7 mouse cellular contexts compared by ENCODE assay signal in genomic region chr10:127596321-127596941, GRCm38 (mm10). TPM values are rescaled to one million over a fixed set of nuclear protein-coding genes. Genes with fewer than 3 reads are reported as not detected.
DNase-seq lines count a peak whose midpoint lies in the region; ATAC-seq and TF ChIP-seq lines count a peak whose summit lies in the region.

No protein-coding gene starts in this region.

- no peak for ATAC-seq in embryonic facial prominence, embryonic 15.5 days (ENCODE audit: insufficient number of reproducible peaks, low FRiP score, low TSS enrichment, low read depth)

- intact Hi-C loops in left cerebral cortex, postnatal 25 days (cut with DNase I) = no loop called here

- no peaks in the 10 kb centered on the region for H3K27me3 ChIP-seq in embryonic facial prominence, embryonic 15.5 days
- H3K27me3 ChIP-seq in myocyte (ENCODE audit: control insufficient read depth, insufficient read depth, insufficient read length) = no peaks in the 10 kb centered on the region

- no peak overlapping the region for H3K4me2 ChIP-seq in embryonic facial prominence, embryonic 15.5 days (replicated peaks)
- H3K4me2 ChIP-seq in myocyte (ENCODE audit: low read depth) = peak overlapping the region; percentile 47

- H3ac ChIP-seq in myocyte (ENCODE audit: control insufficient read depth, insufficient read length) = no peak overlapping the region

- peaks cover 89% of the 10 kb centered on the region for H3K4me1 ChIP-seq in bone marrow macrophage, adult 2 months (ENCODE audit: control insufficient read depth, insufficient read depth, low read length)
- H3K4me1 ChIP-seq in embryonic facial prominence, embryonic 15.5 days = peaks cover 68% of the 10 kb centered on the region

- H3K27ac ChIP-seq in bone marrow macrophage, adult 2 months (ENCODE audit: insufficient read depth, low read depth, low read length) = peak overlapping the region; percentile 100
- H3K27ac ChIP-seq in embryonic facial prominence, embryonic 15.5 days (replicated peaks) = peak overlapping the region; percentile 89

- H3K9ac ChIP-seq in embryonic facial prominence, embryonic 15.5 days = no peak overlapping the region

- TF ChIP-seq POLR2A in bone marrow macrophage, adult 2 months (IDR thresholded peaks at IDR 0.05; ENCODE audit: borderline replicate concordance, low read depth, low read length) = no peak
- no peak for TF ChIP-seq POLR2A in myocyte (IDR thresholded peaks at IDR 0.05; ENCODE audit: insufficient read length, low read depth)

- no peak for TF ChIP-seq CTCF in bone marrow macrophage, adult 2 months (IDR thresholded peaks at IDR 0.05; ENCODE audit: low read depth, low read length)

- WGBS in embryonic facial prominence, embryonic 15.5 days = 47% methylated on average over 7 of the region's 7 CpGs

- H3K79me2 ChIP-seq in myocyte (ENCODE audit: control insufficient read depth, insufficient read depth) = peaks cover 11% of the 10 kb centered on the region

- peak; percentile 34 to 60 for DNase-seq in layer of hippocampus, postnatal 14 days (ENCODE audit: low spot score in 2 of 2)
- no peak for DNase-seq in layer of hippocampus, adult 9-11 months
- DNase-seq in left cerebral cortex, postnatal 25 days (ENCODE audit: low spot score in 2 of 2) = peak; percentile 59 to 60
- DNase-seq in spleen, adult 18-20 months = no peak

- no peaks in the 10 kb centered on the region for H3K9me3 ChIP-seq in embryonic facial prominence, embryonic 15.5 days (replicated peaks)

- peak overlapping the region; percentile 11; the same call in 1 of the 2 replicates for H3K4me3 ChIP-seq in bone marrow macrophage, adult 2 months (ENCODE audit: insufficient read depth, low read length)
- no peak overlapping the region for H3K4me3 ChIP-seq in embryonic facial prominence, embryonic 15.5 days (replicated peaks)
- no peak overlapping the region for H3K4me3 ChIP-seq in myocyte

- H3K36me3 ChIP-seq in embryonic facial prominence, embryonic 15.5 days = peaks cover 53% of the 10 kb centered on the region
- H3K36me3 ChIP-seq in myocyte (ENCODE audit: control insufficient read depth, insufficient read depth) = peaks cover 37% of the 10 kb centered on the region

TF ChIP-seq in myocyte, 11 proteins besides CTCF, POLR2A, EP300 and RAD21:
- TF ChIP-seq CEBPB (IDR thresholded peaks at IDR 0.05; ENCODE audit: insufficient read depth, poor library complexity, severe bottlenecking) = no peak
- peak in 1 of 3 experiments; percentile 5 for TF ChIP-seq MYOG (IDR thresholded peaks at IDR 0.05; ENCODE audit: control insufficient read depth in 1 of 3, insufficient read depth in 1 of 3, insufficient read length in 2 of 3, low read depth in 2 of 3)
- TF ChIP-seq MAX (IDR thresholded peaks at IDR 0.05; ENCODE audit: low read depth) = no peak
- TF ChIP-seq TCF3 (IDR thresholded peaks at IDR 0.05; ENCODE audit: insufficient read length, low read depth) = no peak
- no peak for TF ChIP-seq SRF (IDR thresholded peaks at IDR 0.05; ENCODE audit: control insufficient read depth, insufficient read length, low read depth)
- TF ChIP-seq USF1 (IDR thresholded peaks at IDR 0.05; ENCODE audit: low read depth) = no peak

RNA-seq across cellular contexts. Expression of gene Lrp1, which starts 24.5 kb away (rescaled TPM):
- total RNA-seq in layer of hippocampus, postnatal 14 days (2021) = 100 to 1,000 TPM; 287 to 301 TPM
- 361 and 418 TPM in 2 replicates for polyA plus RNA-seq in bone marrow macrophage, adult 2 months (2012; ENCODE audit: insufficient read depth, insufficient read length, missing spikeins)
- polyA plus RNA-seq in embryonic facial prominence, embryonic 15.5 days (2015; fragmentation: Nextera tagmentation; extraction: Ambion mirVana) = 161 and 163 TPM in 2 replicates
- 100 to 1,000 TPM; 277 to 285 TPM for total RNA-seq in left cerebral cortex, postnatal 25 days (2021)
- 244 TPM for polyA plus RNA-seq in myocyte (2012; fragmentation: generic; extraction: Trizol)

RNA-seq across cellular contexts. Expression of gene Stat6, which starts 46.4 kb away (rescaled TPM):
- 1 to 10 TPM; 6.1 to 6.2 TPM for total RNA-seq in layer of hippocampus, postnatal 14 days (2021)
- polyA plus RNA-seq in bone marrow macrophage, adult 2 months (2012; ENCODE audit: insufficient read depth, insufficient read length, missing spikeins) = 128 and 144 TPM in 2 replicates
- 35.3 and 36.2 TPM in 2 replicates for polyA plus RNA-seq in embryonic facial prominence, embryonic 15.5 days (2015; fragmentation: Nextera tagmentation; extraction: Ambion mirVana)
- total RNA-seq in left cerebral cortex, postnatal 25 days (2021) = 10 to 100 TPM in 1 of 2 experiments, 1 to 10 TPM in 1; 8.8 to 10.2 TPM
- polyA plus RNA-seq in myocyte (2012; fragmentation: generic; extraction: Trizol) = 0.26 TPM

Comparison
In these comparisons a context has a peak if more than half of its experiments do, and no peak if none do; other contexts are left out.
1. DNase-seq: peak in layer of hippocampus, postnatal 14 days (2 of 2) and left cerebral cortex, postnatal 25 days (2 of 2); none in layer of hippocampus, adult 9-11 months (single experiment) and spleen, adult 18-20 months (0 of 2).
2. RNA of gene Stat6, which starts 46.4 kb away (polyA plus RNA-seq): 128 to 144 TPM in bone marrow macrophage, adult 2 months and 35.3 to 36.2 TPM in embryonic facial prominence, embryonic 15.5 days; 0.26 TPM in myocyte (single experiment); every median in the first group is over 10 times any median in the second.